Mouse (Mus musculus): ENCODE measurements around the gene Smpd4.

Gene Smpd4

DNA sequence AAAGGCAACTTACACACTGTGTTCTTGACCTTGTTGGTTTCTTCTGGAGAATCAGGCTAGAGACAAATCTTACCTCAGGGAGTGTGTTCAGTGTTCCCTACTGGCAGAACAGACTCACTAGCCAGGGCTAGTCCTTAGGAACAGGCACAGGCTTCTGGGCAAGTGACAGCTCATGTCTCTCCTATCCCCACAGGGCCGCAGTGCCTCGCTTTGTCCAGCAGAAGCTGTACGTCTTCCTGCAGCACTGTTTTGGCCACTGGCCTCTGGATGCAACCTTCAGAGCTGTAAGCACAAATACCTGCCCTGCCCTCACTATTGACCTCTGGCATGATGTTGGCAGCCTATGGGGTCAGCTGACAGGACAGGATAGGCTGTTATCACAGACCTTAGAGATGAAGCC is 19.9 kb downstream of the Smpd4 start:
- no peak for DNase-seq

DNA sequence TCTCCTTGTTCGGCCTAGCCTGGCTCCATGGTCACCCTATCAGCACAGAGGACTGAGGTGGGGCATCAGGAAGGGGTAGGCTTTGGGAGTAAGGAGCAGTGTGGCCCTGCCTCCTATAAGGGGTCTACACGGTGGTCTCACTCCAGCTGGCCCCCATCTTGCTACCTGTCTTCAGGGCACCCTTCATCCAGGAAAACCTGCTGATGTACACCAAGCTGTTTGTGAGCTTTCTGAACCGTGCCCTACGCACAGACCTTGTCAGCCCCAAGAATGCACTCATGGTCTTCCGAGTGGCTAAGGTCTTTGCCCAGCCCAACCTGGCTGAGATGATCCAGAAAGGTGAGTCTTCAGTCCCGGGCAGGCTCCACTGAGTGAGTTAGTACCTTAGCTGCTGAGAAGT is 20.8 kb downstream of the Smpd4 start:
- DNase-seq: no peak

DNA sequence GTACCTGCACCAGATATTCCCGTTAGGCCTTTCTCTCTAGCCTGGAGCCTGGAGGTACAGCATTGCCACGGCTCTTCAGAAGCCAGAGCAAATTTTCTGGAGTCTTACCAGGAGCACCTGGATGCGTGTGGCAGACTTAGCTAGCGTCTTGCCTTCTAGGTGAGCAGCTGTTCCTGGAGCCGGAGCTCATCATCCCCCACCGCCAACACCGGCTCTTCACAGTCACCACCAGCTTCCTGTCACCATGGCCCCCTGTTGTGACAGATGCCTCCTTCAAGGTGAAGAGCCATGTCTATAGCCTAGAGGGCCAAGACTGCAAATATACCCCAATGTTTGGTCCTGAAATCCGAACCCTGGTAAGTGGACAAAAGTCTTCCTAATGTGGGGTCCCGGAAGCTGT is 21.6 kb downstream of the Smpd4 start:
- DNase-seq: no peak

DNA sequence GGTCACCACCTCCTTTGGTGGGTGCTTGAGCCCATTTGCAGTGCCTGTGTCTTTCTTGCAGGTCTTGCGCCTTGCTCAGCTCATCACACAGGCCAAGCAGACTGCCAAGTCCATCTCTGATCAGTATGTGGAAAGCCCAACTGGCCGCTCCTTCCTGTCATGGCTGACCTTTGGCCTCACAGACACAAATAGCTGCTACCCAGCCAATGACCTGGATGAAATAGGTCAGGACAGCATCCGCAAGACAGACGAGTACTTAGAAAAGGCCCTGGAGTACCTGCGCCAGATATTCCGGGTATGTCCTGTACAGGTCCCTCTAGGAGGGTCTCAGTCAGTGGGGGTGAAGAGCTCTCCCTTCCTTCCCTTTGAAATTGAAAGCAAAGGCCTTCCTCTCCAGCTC is 22.1 kb downstream of the Smpd4 start:
- DNase-seq: no peak

DNA sequence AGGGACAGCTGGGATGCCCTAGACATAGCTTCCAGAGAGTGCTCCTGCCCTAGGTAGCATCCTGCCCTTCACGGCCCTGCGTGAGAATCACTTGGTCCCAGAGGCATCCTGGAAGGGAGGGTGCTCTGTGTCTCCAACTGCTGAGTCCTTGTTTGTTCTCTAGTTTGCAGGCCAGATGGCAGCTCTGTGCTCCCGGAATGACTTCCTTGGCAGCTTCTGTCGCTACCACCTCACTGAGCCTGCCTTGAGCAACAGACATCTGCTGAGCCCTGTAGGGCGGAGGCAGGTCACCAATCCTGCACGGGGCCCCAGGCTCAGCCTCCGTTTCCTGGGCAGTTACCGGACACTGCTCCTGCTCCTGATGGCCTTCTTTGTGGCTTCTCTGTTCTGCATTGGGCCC is 23.2 kb downstream of the Smpd4 start:
- DNase-seq: no peak

DNA sequence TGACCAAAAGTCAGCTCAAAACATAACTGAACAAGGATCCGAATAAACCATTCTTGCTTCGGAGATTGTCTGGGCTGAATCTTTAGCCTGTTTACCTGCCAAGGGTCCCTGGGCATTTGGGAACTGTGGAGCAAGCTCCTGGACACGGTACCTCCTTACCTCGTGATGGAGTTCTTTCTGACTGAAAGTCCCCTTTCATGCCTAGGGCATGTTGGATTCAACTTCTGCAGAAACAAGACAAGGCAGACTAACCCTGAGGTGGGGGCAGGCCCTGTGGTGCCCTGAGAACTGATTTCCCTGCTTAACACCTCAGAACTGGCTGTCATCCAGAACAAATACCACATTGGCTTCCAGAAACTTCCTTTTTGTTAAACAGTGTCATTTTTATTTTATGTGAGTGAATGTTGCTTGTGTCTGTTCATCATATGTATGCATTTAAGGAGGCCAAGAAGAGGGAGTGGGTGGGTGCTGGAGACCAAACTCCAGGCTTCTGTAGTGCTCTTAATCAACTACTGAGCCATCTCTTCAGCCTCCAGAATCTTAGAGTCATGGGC is 24.4 kb downstream of the Smpd4 start:
- no peak for DNase-seq

DNA sequence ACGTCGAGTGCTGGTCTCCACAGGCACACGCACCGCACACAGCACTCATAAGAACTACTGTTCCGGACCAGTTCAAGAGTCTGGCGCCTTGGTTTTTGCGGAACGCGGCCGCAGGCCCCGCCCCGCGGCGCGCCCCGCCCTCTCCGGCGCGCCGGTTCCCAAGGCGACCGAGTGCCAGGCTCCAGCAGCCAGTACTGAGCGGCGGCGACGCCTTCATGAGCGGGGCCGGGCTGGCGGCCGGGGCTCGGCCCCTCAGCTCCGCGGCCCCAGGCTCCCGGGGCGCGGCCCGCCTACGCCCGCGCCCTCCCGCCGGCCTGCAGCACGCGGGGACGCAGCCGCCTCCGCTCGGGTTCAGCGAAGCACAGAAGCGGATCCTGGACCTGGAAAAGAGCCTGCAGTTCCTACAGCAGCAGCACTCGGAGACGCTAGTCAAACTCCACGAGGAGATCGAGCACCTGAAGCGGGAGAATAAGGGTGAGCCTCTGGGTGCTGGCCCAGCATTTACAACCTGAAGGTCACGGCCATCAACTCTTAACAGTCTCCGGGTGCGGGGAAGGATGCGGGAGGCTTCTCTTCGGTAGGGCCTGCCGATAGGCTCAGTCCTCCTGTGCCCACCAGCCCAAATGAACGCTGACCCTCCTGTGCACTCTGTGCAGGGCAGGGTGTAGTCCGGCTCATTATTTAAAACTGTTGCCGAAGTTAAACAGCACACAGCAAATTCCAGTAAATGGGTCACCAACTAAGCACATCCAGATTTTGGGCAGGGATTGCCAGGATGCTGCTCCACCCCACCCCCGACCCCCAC is 27.4 kb downstream of the Smpd4 start, which contains the start of gene Ccdc74a:
Gene Ccdc74a, plus strand, starts transcription at position 161 of the 805 bp plus-strand sequence.
- peak; percentile 83 for DNase-seq

DNA sequence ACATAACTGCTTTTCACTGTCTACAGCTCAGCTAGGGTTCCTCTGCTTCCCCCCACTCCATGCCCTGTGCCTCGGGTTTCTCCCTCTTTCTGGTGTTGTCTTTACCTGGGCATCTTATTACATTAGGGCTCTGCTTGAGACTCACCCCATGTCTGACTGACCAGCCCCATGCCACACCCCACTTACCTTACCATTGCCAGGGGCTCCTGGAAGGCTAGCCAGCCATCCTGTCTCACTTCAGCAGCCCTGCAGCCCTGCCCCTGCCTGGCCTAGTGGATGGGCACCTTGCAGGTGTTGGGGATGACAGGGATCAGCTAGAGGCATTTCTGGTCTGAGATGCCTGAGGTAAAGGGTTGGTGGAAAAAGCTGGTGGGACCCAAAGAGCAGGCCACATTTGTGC is 28.0 kb downstream of the Smpd4 start:
- no peak for DNase-seq

DNA sequence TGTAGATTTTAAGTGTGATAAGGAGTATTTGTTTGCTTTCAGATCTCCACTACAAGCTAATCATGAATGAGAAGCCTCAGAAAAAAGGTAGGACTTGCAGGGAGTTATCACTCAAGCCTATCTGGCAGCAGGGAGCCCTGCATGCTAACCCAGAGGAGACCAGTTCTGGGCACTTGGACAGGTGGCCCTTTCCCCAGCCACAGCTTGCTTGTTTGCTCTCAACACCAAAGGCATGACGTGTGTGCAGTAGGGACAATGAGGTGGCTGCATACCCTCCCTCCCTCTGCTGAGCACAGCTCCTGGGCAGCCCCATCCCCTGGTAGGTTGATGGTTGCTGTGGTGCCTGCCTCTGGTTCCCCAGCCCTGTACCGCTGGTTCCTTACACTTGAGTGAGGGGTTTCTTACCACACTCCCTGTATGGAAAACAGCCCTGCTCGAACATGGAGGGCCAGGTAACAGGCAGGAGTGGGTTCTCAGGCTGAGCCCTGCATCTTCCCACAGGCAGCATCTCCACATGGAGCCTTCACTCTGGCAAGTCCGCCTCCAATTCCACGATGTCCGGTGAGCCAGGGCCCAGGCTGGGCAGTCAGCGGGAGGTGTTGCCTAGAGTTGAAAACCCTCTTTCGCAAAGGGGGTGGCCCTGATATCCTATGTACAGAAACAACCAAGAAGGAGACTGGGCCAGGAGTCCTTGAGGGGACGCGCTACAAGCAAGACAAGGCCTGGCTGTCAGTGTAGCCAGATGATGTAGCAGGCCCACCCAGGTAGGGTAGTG is 28.6 kb downstream of the Smpd4 start:
- no peak for DNase-seq

DNA sequence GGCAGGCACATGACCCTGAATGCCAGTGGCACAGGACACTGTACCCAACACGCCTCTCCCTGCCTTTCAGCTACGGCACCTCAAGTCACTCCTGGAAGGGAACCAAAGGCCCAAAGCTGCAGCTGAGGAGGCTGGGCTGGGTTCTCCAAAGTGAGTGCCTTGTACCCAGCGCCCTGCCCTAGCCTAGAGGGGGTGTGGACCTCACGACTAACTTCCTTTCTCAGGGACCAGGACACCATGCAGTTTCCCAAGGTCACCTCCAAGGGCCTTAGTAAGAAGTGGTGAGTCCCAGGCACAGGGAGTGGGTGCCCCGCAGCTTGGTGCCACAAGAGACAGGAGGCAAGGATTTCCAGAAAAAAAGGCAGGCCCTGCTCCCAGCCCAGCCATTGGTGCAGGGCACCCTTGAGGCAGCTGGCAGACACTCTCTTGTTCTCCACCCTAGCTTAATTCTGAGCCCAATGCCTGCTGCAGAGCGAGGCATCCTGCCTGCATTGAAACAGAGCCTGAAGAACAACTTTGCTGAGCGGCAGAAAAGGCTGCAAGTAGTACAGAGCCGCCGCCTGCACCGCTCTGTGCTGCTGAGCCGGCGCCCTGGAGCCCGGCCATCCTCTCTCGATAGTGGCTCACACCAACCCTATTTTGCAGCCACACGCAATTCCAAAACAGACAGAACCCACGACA is 30.9 kb downstream of the Smpd4 start:
- DNase-seq: no peak

DNA sequence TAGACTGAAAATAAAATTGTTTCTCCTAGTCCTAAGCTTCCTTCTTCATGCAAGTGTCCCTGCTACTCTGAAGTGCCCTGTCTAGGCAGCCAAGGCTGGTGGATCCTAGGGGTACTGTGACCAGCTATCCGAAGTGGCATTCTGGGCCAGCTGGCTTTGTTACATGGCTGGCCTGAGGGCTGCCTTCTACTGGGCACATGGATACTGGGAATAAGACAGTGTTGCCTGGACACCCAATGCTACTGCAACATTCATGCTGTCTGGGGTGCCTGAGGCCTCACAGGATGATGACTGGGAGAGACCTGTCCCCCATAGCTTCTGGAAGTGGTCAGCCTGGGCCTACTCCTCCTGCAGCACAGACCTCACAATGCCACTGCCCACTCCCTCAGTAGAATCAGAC is 31.6 kb downstream of the Smpd4 start:
- no peak for DNase-seq

DNA sequence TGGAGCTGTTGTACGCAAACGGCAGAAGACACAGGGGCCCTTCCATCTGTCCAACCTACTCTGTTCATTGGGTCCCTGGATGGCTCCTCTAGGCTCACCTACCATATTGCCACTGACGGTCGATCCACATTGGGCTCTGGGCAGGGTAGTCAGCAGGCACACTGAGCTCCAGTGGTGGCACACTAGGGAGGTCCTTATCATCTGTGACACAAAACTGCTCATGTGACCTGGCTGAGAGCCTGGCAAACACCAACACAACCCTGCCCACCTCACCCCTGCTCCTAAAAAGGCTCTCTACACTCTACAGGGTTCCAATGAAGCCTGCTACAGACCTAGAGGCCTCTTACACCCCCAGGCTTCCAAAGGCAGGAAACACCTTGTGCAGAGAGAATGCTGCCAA is 33.5 kb downstream of the Smpd4 start:
- DNase-seq: no peak

DNA sequence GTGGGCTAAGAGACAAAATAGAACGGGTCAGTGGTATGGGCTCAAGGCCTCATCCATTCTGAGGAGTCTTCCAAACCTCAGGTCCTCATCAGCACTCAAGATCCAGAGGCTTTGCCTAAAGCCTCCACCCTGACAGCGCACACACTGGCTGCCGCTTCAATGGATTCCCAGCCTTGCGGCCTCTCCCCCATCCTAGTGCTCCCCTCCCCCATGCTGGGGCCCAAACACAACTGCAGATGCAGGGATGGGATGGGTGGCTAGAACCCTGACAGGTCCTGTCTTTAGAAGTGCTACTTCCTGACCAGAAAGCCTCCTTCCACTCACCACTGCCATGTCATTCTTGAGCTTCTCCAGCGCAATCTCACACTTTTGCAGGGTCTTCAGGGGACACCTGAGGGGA is 34.4 kb downstream of the Smpd4 start:
- no peak for DNase-seq

DNA sequence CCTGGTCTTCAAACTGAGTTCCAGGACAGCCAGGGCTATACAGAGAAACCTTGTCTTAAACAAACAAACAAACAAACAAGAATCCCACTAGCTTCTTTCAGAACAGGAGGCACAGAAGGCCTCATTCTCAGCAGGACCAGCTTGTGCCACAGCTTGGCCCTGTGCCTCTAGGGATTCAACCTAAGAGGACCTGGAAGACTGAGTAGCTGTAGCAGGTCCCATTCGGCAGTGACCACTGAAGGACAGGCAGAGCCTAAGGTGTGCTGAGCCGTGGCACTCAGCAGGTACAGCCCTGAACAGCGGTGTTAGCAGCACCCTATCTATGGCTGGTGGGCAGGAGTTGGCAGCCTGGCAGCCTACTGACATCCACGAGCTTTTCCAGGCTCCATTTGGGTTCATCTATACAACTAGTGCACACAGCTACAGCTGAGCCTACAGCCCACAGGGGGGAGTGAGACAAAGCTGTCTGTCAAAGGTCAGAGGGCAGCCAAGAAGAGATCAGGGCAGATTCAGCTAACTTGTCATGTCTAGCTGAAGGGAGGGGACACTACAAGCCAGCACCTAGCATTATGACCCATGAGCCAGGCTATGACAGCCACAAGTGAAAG is 35.1 kb downstream of the Smpd4 start:
- DNase-seq: no peak

DNA sequence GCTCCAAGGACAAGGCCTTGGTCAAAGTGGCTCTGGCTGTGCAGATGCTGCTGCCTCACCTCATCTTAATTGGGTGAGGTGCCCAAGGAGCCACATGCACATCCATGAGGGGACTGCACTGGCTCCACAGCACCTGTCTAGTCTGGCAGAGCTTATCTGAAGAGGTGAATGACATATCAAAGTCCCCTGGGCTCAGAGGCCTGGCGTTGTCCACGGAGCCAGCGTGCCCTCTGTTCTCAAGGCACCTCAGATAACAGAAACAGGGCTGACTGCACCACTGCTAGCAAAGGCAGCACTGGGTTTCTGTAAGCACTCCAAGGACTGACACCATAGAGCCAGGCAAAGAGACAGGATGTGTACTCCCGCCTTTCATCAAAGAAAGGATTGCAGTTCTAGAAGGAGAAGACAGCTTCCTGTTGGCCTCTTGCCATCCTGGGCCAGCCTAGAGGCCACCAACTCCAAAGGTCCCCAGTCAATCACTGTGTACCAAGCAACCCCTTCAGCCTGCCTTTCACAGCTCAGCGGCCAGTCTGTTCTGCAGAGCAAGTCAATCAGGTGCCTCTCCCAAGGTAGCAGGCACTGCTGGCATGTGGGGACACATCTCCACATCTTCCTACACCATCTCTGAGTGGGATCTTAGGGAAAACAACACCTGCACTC is 37.2 kb downstream of the Smpd4 start:
- DNase-seq: no peak

DNA sequence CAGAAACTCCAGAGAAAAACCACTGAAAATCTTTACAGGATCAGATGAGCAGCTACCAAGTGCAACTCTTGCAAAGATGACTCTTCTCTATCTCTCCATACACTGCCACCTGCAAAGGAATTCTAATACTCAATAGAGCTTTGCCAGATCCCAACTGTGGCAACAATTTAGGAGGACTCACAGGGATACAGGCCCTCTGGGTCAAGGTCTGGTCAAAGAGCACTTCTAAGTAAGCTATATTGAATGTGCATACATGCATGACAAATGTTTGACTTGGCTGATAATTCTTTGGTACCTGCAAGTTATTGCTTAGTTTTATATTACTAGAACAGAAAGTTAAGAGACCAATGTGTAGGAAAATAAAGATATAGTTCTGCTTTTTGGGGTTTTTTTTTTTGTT is 46.4 kb downstream of the Smpd4 start:
- DNase-seq: no peak

DNA sequence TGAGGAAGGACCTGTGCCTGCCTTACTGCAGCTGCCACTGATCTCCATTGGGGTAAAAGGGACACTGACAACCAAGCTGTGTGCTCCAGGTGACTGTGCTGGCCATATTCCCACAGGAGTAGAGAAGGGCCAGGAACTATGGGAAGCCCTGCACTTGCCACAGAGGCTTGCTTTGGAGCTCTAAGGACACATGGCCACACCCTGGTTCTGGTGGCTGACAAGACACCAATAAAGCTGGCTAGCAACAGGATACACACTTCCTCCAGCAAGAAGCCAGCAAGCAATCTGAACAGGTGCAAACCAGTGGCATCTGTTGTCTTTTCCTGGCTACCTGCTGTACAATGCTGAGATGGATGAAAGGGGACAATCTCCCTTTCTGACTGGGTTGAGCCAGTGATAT is 50.7 kb downstream of the Smpd4 start:
- DNase-seq: no peak
